Mouse (Mus musculus) neural tube, embryonic 11.5 days (tissue): Measurements from ENCODE around the gene Ripk3. TPM values are rescaled to one million over a fixed set of nuclear protein-coding genes. Genes with fewer than 3 reads are reported as not detected.

Experiments used
- ATAC-seq: fragments of 200-750 bp; cut with Nextera tagmentation; 2 replicates; pipeline ENCODE4 v1.8.0; 2017; ENCODE audit warnings: moderate number of reproducible peaks, mild to moderate bottlenecking, moderate TSS enrichment, moderate library complexity; ENCODE audit not compliant: insufficient read depth, low FRiP score, low TSS enrichment
- DNase-seq: peaks from one replicate; pipeline ENCODE4 v3.0.0-alpha.2; 2015; ENCODE audit warnings: low spot score
- H3K27ac ChIP-seq: fragments of 300-500 bp; sonication (generic); 2 replicates; pipeline ENCODE4 v1.5.1; 2014; ENCODE audit warnings: low read depth, mild to moderate bottlenecking, low read length
- H3K27me3 ChIP-seq: fragments of 300-500 bp; sonication (generic); 2 replicates; pipeline ENCODE4 v1.6.1; 2014; ENCODE audit warnings: mild to moderate bottlenecking, low read length, mixed read lengths; ENCODE audit not compliant: control insufficient read depth, insufficient read depth
- H3K36me3 ChIP-seq: fragments of 300-500 bp; sonication (generic); 2 replicates; pipeline ENCODE4 v1.6.1; 2014; ENCODE audit warnings: mild to moderate bottlenecking, low read length, moderate library complexity, mixed read lengths; ENCODE audit not compliant: control insufficient read depth, insufficient read depth
- H3K4me1 ChIP-seq: fragments of 300-500 bp; sonication (generic); 2 replicates; pipeline ENCODE4 v1.6.1; 2014; ENCODE audit warnings: low read length, mixed read lengths; ENCODE audit not compliant: control insufficient read depth, insufficient read depth
- H3K4me2 ChIP-seq: fragments of 300-500 bp; sonication (generic); 2 replicates; pipeline ENCODE4 v1.6.1; 2014; ENCODE audit warnings: low read depth, mild to moderate bottlenecking, moderate library complexity
- H3K4me3 ChIP-seq: fragments of 300-500 bp; sonication (generic); 2 replicates; pipeline ENCODE4 v1.5.1; 2014; ENCODE audit warnings: low read depth, low read length
- H3K9ac ChIP-seq: fragments of 300-500 bp; sonication (generic); 2 replicates; pipeline ENCODE4 v1.6.1; 2014; ENCODE audit warnings: mild to moderate bottlenecking, low read length
- H3K9me3 ChIP-seq: fragments of 300-500 bp; sonication (generic); 2 replicates; pipeline ENCODE4 v1.6.1; 2016; ENCODE audit warnings: low read length; ENCODE audit not compliant: control insufficient read depth
- WGBS: fragments of 180-500 bp; shearing (Covaris S2); extraction: QIAGEN DNeasy Blood & Tissue Kit; methylation state at CpG from one replicate; pipeline ENCODE4 v1.1.7; 2014; 5-methylcytosine and 5-hydroxymethylcytosine counted together
- polyA plus RNA-seq: library from polyadenylated mRNA; unstranded; fragments of >200 nt; fragmentation: Nextera tagmentation; extraction: Ambion mirVana; gene quantifications from 2 replicates; pipeline ENCODE4 v1.2.1, GENCODE M21; 2014

Gene Ripk3
- polyA plus RNA-seq, 1 experiment from 2014 or later, result 14.2 TPM

- Histone ChIP-seq H3K9ac (no peak overlapping the region), H3K4me2 (no peak overlapping the region), H3K4me1 (peaks cover 5% of the 10 kb centered on the region), H3K36me3 (no peaks in the 10 kb centered on the region), H3K4me3 (no peak overlapping the region), H3K9me3 (no peaks in the 10 kb centered on the region), H3K27me3 (no peaks in the 10 kb centered on the region), H3K27ac (no peak overlapping the region)
- no peak for DNase-seq
- no peak for ATAC-seq
- 80% methylated on average over 7 of the region's 7 CpGs for whole genome bisulfite sequencing
Observed at GRCm38 (mm10) chr14:55819845-55820405, 31.3 kb upstream of the Ripk3 start.

- peak overlapping the region; percentile 64 for H3K4me2 ChIP-seq
- peak overlapping the region; percentile 41 for H3K4me3 ChIP-seq
- H3K27me3 ChIP-seq, result no peaks in the 10 kb centered on the region
- H3K27ac ChIP-seq, result no peak overlapping the region
- ATAC-seq, result no peak
- peak overlapping the region; percentile 48 for H3K9ac ChIP-seq
- no peaks in the 10 kb centered on the region for H3K4me1 ChIP-seq
- DNase-seq, result peak; percentile 54
- no peaks in the 10 kb centered on the region for H3K9me3 ChIP-seq
- 30% methylated on average over 17 of the region's 17 CpGs for WGBS
- H3K36me3 ChIP-seq, result no peaks in the 10 kb centered on the region
Observed at GRCm38 (mm10) chr14:55815310-55815751, 26.7 kb upstream of the Ripk3 start.

- ATAC-seq (peak; percentile 38), DNase-seq (peak; percentile 66)
- peak overlapping the region; percentile 64 for H3K4me2 ChIP-seq
- H3K27ac ChIP-seq, result no peak overlapping the region
- no peaks in the 10 kb centered on the region for H3K36me3 ChIP-seq
- H3K9ac ChIP-seq, result peak overlapping the region; percentile 48
- no peaks in the 10 kb centered on the region for H3K9me3 ChIP-seq
- no peaks in the 10 kb centered on the region for H3K4me1 ChIP-seq
- WGBS, result 20% methylated on average over 16 of the region's 16 CpGs
- peak overlapping the region; percentile 41 for H3K4me3 ChIP-seq
- no peaks in the 10 kb centered on the region for H3K27me3 ChIP-seq
Observed at GRCm38 (mm10) chr14:55814885-55815284, 26.2 kb upstream of the Ripk3 start.

DNA sequence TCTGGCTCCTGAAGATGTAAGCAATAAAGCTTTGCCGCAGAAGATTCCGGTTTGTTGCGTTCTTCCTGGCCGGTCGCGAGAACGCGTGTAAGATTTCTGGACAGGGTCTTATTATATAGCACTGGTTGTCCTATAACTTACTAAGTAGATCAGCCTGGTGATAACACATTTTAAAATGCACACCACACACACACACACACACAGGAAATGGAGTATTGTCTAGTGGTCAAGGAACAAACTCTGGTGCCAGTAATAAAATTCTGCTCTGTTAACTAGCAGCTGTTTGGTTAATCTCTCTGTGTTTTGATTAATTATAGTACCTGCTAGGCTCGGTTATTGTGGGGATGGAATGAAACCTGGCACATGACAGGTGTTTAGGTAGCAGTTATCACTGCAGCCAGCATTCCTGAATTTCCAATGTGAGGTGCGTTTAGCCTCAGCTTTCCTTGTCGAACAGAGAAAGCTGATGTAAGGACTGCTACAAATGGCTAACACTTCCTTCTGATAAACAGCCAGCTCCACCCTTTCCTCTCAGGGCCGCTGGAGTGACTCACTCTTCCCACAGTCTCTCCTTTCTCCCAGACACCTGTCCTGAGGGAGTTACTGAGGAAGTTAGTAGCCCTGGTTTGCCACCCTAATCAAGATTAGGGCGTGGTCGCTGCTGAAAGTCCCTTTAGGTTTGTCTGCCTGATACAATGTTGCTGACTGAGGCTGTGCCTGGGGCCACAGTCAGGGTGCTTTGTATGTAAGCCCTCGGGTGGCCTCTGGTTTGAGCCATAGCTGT lies 6.9 kb upstream of the Ripk3 start:
- Histone ChIP-seq H3K9ac (no peak overlapping the region), H3K9me3 (no peaks in the 10 kb centered on the region), H3K4me2 (no peak overlapping the region), H3K27ac (no peak overlapping the region), H3K4me1 (no peaks in the 10 kb centered on the region), H3K4me3 (no peak overlapping the region), H3K36me3 (no peaks in the 10 kb centered on the region), H3K27me3 (0 out of 2 replicates have a peak, but pooled peaks cover 2% of the 10 kb centered on the region)
- no peak for ATAC-seq
- no peak for DNase-seq
- 85% methylated on average over 15 of the region's 15 CpGs for WGBS

DNA sequence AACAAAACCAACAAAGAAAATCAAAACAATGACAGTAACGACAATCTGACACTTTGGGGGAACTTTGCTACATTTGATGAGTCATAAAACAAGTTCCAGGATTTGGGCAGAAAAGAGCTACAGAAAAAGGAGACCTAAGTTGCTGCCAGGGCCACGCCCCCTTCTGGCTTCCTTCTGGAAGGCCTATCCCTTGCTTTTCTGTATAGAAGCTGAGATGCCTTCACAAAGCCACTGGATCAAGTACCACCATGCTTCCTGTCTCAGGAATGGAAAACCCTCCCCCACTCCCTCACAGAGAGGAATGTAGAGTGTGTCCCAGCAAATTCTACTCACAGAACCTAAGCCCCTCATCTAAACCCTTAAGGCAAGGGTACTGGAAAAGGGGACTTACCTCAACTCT lies 5.3 kb upstream of the Ripk3 start:
- no peaks in the 10 kb centered on the region for H3K36me3 ChIP-seq
- H3K27ac ChIP-seq, result no peak overlapping the region
- DNase-seq (no peak), ATAC-seq (no peak)
- no peak overlapping the region for H3K4me2 ChIP-seq
- H3K27me3 ChIP-seq, result peaks cover 8% of the 10 kb centered on the region
- no peak overlapping the region for H3K4me3 ChIP-seq
- no peaks in the 10 kb centered on the region for H3K4me1 ChIP-seq
- H3K9ac ChIP-seq, result no peak overlapping the region
- WGBS, result 74% methylated on average over 2 of the region's 2 CpGs
- H3K9me3 ChIP-seq, result no peaks in the 10 kb centered on the region

DNA sequence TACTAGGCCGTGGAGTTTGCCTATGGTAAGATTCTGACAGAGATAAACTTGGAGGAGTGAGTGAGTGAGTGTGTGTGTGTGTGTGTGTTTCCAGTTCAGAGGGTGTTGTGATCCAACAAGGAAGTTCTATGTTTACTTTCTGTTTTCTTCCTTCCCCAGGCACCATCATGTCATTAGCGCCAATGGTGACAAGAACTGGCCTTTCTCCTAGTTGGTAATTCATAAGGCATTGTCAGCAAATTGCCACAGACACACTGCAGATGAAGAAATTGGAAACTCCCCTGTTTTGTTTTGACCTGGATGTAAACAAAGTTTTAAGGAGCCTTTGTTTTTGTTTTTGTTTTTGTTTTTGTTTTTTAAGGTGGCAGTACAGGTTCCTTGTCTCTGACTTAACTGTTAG lies 4.8 kb upstream of the Ripk3 start:
- WGBS, result 71% methylated on average over 2 of the region's 2 CpGs
- Histone ChIP-seq H3K27ac (no peak overlapping the region), H3K4me1 (no peaks in the 10 kb centered on the region; the same call in 1 of the 2 replicates), H3K9me3 (no peaks in the 10 kb centered on the region), H3K27me3 (peaks cover 13% of the 10 kb centered on the region), H3K4me3 (no peak overlapping the region), H3K36me3 (no peaks in the 10 kb centered on the region), H3K9ac (no peak overlapping the region), H3K4me2 (no peak overlapping the region)
- ATAC-seq (no peak), DNase-seq (no peak)

- DNase-seq (no peak), ATAC-seq (no peak)
- 37% methylated on average over 11 of the region's 11 CpGs for WGBS
- Histone ChIP-seq H3K9ac (no peak overlapping the region), H3K4me3 (no peak overlapping the region; the same call in 1 of the 2 replicates), H3K27me3 (peaks cover 58% of the 10 kb centered on the region), H3K36me3 (no peaks in the 10 kb centered on the region), H3K9me3 (no peaks in the 10 kb centered on the region), H3K27ac (no peak overlapping the region), H3K4me2 (peak overlapping the region; percentile 52; the same call in 1 of the 2 replicates), H3K4me1 (no peaks in the 10 kb centered on the region; the same call in 1 of the 2 replicates)
Observed at GRCm38 (mm10) chr14:55787731-55788130, 934 bp downstream of the Ripk3 start.

DNA sequence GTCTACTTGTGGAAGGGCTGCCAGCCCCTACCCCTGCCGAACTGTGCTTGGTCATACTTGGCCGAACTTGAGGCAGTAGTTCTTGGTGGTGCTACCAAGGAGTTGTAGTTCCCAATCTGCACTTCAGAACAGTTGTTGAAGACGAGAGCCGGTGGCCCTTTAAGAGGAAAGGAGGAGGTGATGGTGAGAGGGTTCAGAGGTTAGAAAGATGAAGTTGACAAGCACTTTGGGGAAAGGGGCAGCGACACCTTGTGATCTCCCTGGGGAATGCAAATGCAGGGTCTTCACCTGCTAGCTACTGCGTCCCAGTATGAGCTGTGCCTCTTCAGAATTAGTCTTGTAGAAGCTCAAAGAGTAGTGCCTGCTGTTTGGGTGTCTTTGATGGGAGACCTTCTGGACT lies 3.5 kb downstream of the Ripk3 start:
- Histone ChIP-seq H3K9me3 (no peaks in the 10 kb centered on the region), H3K36me3 (no peaks in the 10 kb centered on the region), H3K4me2 (no peak overlapping the region), H3K27ac (no peak overlapping the region), H3K27me3 (peaks cover 70% of the 10 kb centered on the region), H3K4me1 (peaks cover 5% of the 10 kb centered on the region; the same call in 1 of the 2 replicates), H3K4me3 (no peak overlapping the region), H3K9ac (no peak overlapping the region)
- 31% methylated on average over 6 of the region's 6 CpGs for WGBS
- no peak for DNase-seq
- no peak for ATAC-seq

DNA sequence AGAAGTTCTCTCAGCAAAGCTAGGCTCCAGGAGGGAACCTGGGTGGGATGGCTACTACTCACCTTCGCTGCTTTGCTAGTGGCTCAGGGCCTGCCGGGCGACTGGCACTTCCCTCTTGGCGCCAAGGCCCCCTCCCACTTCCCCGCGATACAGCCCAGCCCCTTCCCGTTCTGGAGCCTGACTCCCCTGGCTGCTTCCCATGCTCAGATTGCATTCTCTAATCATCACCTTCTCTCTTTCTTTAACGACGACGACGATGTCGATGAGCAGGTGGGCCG lies 4.8 kb downstream of the Ripk3 start, which contains the start of gene Adcy4:
Gene Adcy4 (minus strand): TSS at position 138 of the 278 bp plus-strand sequence.
- Histone ChIP-seq H3K9ac (peak within 1 kb of the TSS; percentile 37), H3K27ac (no peak within 1 kb of the TSS), H3K4me1 (peaks cover 5% of the 10 kb centered on the region; the same call in 1 of the 2 replicates), H3K27me3 (peaks cover 64% of the 10 kb centered on the region), H3K36me3 (no peaks in the 10 kb centered on the region), H3K4me2 (peak within 1 kb of the TSS; percentile 39), H3K9me3 (no peaks in the 10 kb centered on the region), H3K4me3 (peak within 1 kb of the TSS; percentile 34)
- no peak for DNase-seq
- 4% methylated on average over 13 of the region's 13 CpGs for WGBS
- no peak for ATAC-seq
